Mouse (Mus musculus): ENCODE results near the gene Cmip.

Cmip gene

DNA sequence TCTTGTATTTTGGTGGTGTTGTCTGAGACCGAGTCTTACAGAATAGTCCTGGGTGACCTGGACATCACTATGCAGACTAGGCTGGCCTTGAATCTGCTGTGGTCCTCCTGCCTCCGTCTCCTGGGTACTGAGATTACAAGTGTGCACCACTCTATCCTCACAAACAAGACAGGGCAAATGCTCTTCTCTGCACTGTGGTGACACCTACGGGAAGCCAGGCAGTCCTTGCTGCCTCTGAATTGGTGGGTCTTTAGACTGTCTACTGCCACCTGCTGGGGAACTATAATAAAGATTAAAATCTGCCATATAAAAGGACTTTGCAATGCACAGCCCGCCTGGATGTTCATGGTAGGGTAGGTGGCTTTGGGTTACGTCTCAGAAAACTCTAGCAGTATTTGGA is 208.4 kb downstream of the Cmip start:
- in situ Hi-C loops (cut with MboI, MseI), result no loop called here

- in situ Hi-C loops (cut with MboI, MseI), result no loop called here
Measured at GRCm38 (mm10) chr8:117467466-117467865, 210.6 kb downstream of the Cmip start.

- in situ Hi-C loops (cut with MboI, MseI), result loop anchor here (5.0 to 10.0 kb wide), 2 partner anchors 235 to 272 kb away; no protein-coding TSS in a partner anchor
Measured at GRCm38 (mm10) chr8:117469431-117470341, 212.8 kb downstream of the Cmip start.

- in situ Hi-C loops (cut with MboI, MseI), result loop anchor here (5.0 to 10.0 kb wide), 2 partner anchors 236 to 273 kb away; no protein-coding TSS in a partner anchor
Measured at GRCm38 (mm10) chr8:117470342-117470781, 213.5 kb downstream of the Cmip start.

DNA sequence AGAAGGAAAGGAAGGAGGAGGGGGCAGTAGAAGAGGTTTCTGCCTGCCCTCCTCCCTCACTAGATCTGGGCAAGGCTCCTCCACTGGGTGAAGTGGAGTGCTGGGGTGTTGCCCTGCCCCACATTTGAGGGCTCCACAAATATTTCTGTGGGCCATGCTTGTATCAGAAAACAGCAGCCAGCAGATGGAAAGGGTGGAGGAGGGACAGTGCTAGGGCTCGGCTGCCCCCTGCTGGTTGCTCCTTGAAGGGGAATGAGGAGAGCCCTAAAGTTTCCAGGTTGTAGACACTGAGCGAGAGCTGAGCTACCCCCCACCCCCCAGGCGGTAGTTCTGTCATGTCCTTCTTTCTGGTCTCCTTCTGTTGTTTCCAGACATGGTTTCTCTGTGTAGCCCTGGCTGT is 214.3 kb downstream of the Cmip start:
- in situ Hi-C loops (cut with MboI, MseI), result loop anchor here (5.0 to 10.0 kb wide), 2 partner anchors 236 to 274 kb away; no protein-coding TSS in a partner anchor

GRCm38 (mm10) chr8:117471655-117472054 is 214.8 kb downstream of the Cmip start:
- in situ Hi-C loops (cut with MboI, MseI), result loop anchor here (5.0 to 10.0 kb wide), 2 partner anchors 237 to 274 kb away; no protein-coding TSS in a partner anchor

DNA sequence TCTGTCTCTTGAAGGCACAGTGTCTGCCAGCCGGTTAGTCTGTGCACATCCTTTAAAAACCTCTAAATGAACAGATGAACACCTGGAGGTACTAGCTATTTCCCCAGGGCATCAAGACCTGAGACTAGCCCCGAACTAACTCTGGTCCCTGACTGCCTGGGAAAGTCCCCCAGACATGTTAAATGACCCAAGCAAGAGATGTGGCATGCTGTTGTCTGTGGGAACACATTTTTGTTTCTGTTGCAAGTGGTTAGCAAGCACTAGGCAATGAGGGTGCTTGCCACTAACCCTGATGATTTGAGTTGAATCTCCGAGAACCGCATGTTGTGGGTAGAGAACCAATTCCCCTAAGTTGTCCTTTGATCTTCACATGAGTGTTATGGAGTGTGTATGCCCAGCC is 215.5 kb downstream of the Cmip start:
- in situ Hi-C loops (cut with MboI, MseI), result loop anchor here (5.0 to 10.0 kb wide), 2 partner anchors 238 to 275 kb away; no protein-coding TSS in a partner anchor

DNA sequence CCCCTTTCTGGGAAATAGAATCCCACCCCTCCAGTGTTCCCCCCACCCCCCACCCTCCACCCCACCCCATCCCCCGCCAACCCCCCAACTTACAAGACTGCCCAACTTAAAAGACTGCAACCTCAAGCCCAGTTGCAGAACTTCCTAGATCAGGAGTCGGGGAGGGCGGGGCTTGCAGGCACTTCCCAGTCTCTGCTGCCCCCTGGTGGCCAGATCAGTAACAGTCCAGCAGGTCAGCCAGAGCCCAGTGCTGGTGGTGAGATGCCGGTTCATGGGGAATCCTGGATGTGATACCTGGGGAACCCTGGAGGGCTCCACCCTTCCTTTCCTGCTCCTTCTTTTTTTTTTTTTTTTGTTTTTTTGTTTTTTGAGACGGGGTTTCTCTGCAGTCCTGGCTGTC is 218.1 kb downstream of the Cmip start:
- in situ Hi-C loops (cut with MboI, MseI), result loop anchor here (5.0 to 10.0 kb wide), 2 partner anchors 240 to 278 kb away; no protein-coding TSS in a partner anchor

- in situ Hi-C loops (cut with MboI, MseI), result loop anchor here (10.0 kb wide), 1 partner anchor 241 kb away; no protein-coding TSS in a partner anchor
Measured at GRCm38 (mm10) chr8:117475819-117476218, 219.0 kb downstream of the Cmip start.

- in situ Hi-C loops (cut with MboI, MseI), result loop anchor here (10.0 kb wide), 1 partner anchor 243 kb away; no protein-coding TSS in a partner anchor
Measured at GRCm38 (mm10) chr8:117478082-117478481, 221.2 kb downstream of the Cmip start.

DNA sequence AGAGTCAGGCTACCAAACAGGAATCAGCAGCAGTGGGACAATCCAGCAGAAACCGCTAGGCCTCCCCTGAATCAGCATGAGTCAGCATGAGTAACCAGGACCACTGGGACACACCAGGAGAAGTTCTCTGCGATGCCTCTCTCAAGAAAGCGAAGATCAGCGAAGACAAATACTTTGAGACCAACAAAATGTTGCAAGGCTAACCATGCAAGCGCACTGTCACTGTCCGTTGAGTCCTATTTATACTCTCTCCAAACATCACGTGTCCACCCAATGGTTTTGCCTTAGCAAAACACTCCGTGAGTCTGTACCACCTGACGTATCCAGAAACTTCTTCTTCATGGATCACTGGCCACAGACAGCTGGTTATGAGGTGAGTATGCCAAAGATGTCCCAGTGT is 223.1 kb downstream of the Cmip start:
- in situ Hi-C loops (cut with MboI, MseI), result loop anchor here (10.0 kb wide), 1 partner anchor 245 kb away; no protein-coding TSS in a partner anchor

GRCm38 (mm10) chr8:117480516-117480915 is 223.7 kb downstream of the Cmip start:
- in situ Hi-C loops (cut with MboI, MseI), result no loop called here

DNA sequence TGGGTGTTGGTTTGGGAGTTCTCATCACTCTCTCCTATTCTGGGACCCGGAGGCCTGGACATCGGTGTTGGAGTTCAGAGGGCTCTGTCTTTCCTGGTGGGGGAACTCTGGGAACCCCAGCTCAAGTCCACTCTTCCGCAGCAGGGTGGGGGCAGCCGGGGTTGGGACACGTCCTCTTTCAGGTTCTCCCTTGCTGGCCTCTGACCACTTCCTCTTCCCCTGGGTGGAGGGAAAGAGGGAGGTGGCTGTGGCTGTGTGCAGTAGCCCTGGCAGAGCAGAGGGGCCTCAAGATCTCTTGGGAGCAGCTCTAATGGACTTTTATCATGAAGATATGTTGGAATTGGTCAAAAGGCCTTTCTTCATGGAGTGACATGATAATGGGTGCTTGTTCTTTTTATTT is 225.0 kb downstream of the Cmip start:
- in situ Hi-C loops (cut with MboI, MseI), result no loop called here

DNA sequence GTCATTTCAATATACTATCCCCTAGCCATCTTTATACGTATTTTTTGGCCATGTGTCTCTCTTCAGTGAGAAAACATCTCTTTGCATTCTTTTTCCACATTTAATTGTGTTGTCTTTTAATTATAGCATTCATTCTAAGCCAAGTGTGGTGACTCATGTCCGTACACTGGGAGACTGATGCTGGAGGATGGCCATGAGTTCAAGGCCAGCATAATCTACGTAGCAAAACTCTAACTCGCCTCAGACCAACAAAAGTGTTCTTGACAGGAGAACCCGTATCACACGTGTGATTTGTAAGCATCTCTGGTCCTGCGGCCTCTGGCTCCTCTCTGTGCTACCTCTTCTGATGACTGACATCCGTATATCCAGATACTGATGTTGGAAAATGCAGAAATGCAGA is 227.9 kb downstream of the Cmip start:
- in situ Hi-C loops (cut with MboI, MseI), result no loop called here

DNA sequence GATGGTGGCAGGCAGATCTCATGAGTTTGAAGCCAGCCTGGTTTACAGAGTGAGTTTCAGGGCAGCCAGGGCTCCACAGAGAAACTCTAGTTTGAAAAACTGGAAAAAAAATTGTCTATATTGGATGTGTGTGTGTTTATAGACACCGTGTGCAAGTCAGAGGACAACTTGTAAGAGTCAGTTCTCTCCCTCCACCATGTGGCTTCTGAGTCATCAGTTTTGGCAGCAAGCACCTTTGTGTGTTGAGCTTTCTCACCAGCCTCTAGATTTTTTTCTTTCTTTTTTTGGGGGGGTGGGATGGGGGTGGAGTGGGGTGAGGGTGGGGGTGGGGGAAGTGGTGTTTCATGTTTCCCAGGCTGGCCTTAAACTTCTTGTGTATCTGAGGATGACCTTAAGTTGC is 228.5 kb downstream of the Cmip start:
- in situ Hi-C loops (cut with MboI, MseI), result no loop called here

DNA sequence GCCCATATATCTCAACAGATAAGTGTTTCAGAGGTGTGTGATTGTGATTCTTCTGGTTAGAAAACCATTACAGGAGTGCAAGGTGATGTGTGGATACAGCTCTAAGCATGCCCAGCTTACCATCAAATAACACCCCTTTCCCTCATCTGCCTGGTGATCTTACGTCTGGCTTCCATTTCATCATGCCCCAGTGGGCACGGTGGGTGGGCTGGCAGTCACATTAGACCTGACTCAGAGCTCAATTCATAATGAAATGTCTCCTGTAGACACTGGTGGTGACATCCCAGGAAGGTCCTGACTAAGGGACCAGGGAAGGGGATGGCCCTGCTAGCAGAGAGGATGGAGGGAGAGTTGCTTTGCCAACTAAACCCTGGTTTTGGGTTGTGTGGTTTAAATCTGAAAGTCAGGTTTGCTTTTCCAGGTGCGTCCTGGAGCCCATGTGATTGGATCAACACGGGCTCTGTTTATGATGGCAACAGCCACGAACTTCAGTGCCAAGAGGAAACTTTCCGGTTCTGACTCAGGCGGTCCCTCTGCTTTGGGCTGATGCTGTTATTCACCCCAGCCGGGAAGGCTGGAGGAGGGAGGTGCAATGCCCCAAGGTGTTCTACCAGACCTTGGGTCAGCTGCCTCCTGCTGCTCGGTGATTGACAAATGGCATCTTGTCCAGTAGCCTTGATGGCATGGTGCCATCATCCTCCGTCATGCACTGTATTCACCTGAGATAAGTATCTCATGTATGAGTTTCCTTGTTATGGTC is 231.6 kb downstream of the Cmip start:
- in situ Hi-C loops (cut with MboI, MseI), result no loop called here

GRCm38 (mm10) chr8:117493543-117493942 is 236.7 kb downstream of the Cmip start:
- in situ Hi-C loops (cut with MboI, MseI), result no loop called here

- in situ Hi-C loops (cut with MboI, MseI), result no loop called here
Measured at GRCm38 (mm10) chr8:117494874-117495273, 238.0 kb downstream of the Cmip start.

DNA sequence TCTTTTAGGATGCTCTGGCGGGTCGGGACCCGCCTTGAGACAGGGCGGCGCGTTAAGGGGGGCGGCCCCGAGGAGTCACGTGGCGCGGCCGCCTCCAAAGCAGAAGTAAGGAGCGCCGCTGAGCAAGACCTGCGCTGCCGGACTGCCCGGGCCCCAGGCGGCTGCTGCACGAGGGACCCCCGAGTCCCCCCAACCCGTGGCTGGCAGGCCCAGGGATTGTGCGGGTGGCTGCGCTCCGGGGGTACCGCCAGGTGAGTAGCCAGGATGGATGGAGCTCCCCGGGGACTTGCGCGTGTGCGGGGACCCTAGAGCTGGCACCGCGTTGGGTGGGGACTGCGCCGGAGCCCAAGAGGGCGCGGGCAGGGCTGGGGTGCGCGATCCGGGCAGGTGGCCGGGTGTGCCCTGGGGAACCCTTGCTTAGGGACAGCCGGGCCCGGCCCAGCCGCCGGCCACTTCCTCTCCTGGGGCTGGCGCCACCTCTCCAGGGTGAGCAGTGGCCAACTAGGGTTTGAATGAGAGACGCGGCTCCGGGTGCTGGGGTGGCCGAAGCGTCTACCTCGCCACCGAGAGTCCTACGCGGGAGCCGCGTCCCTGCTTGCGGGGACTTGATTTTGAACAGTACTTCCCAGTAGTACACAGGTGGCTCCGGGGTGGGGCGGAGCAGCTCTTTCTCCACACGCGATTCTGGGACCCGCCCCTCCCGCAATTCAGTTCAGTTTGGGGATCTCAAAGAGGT is 241.5 kb downstream of the Cmip start, which contains the start of gene Plcg2:
TSS of gene Plcg2 (plus strand) at position 113 of the 736 bp plus-strand sequence.
- in situ Hi-C loops (cut with MboI, MseI), result no loop called here

DNA sequence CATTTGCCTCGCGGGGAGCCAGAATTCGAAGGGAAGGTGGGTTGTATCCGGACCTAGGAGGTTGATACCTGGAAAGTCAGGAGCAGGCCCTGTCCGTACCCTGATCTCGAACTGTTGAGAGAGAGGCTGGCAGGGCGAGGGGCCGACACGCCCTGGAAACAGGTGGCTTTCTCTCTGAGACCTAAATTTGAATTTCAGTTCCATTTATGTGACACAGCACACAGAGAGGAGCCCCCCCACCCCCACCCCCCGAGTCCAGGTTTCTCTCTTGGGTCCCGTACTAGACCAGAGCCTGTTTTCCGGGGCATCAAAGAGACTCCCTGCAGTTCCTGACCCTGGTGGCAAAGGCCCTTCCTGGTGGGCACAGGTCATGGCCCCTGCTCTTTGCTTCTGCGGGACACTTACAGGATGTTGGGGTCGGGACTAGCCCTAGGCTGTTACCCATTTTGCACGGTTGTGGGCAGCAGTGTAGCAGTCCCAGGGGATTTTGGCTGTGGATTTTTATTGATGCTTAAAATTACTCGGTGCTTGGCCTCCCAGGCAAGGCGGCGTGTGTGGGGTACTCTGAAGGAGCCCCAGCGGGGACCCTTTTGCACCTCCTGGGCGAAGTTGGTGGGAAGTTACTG is 242.2 kb downstream of the Cmip start:
- in situ Hi-C loops (cut with MboI, MseI), result no loop called here

Data from regulatory T cell (primary cell).